Mouse (Mus musculus): ENCODE results near the gene Nostrin.

DNA sequence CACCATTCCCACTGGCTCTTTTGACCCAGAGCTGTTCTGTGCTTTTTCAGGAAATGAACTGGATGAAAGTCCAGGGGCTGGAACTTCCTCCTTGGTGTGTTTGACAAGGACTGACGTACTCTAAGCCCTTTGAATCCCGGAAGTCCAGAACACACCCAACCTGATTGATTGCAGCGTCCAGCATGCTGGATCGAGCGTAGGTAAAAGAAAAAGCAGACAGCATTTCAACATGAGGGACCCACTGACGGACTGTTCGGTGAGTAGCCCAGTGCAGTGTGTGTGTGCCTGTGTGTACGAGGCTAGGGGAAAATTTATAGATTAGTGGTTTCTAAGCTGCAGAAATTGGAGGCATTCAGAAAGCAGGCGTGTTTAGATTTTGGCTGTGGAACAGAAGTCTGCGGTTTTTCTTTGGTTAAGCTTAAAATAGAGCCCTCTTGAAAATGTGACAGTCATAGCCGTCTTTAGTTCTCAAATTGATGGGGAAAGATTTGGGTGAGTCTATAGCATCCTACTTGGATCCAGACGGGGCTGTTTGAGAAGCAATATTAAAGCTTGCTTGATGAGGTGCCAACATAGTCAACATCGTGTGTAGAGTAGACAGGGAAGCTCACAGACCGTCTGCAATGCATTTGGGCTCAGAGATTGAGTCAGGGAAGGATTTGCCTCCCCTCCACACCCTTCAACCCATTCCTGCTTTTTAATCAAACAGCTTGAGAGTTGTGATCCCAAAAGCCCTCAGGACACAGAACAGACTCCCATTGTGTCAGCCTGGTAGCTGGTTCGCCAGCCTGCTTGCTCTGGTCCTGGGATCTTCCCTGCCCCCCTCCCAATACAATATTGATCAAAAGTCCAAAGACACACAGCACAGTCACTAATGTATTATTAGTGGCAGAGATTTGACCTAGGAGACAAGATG, at the start of gene Nostrin:
- TF ChIP-seq EP300 (IDR thresholded peaks at IDR 0.05; ENCODE audit: insufficient read depth, low read depth, low read length), result 0 out of 2 replicates have a peak, but pooled peaks have one; percentile 33
- TF ChIP-seq CTCF (IDR thresholded peaks at IDR 0.05), result no peak
- peak; percentile 55; the same call in 1 of the 2 replicates for TF ChIP-seq POLR2A (IDR thresholded peaks at IDR 0.05; ENCODE audit: insufficient read depth, low read depth, low read length)

All from heart, adult 2 months (tissue).